Mouse (Mus musculus) inflammation-experienced regulatory T-cells, adult 6 months (primary cell): Measurements from ENCODE around the gene Megf8. TPM values are rescaled to one million over a fixed set of nuclear protein-coding genes. Genes with fewer than 3 reads are reported as not detected.

ENCODE experiments used
- ATAC-seq: one replicate; pipeline ENCODE4 v1.8.0; 2017
- polyA plus RNA-seq, 3 experiments: library from polyadenylated mRNA; unstranded; fragments of 100-300 nt; shearing (Covaris generic); gene quantifications; one replicate each; pipeline ENCODE4 v1.2.1; 2017

Megf8 gene
- polyA plus RNA-seq, 3 experiments from 2014 or later, result 0.13 to 0.31 TPM; not detected in 1

- ATAC-seq, result peak; percentile 16
Measured at GRCm38 (mm10) chr7:25279076-25279860, 37.7 kb upstream of the Megf8 start.

DNA sequence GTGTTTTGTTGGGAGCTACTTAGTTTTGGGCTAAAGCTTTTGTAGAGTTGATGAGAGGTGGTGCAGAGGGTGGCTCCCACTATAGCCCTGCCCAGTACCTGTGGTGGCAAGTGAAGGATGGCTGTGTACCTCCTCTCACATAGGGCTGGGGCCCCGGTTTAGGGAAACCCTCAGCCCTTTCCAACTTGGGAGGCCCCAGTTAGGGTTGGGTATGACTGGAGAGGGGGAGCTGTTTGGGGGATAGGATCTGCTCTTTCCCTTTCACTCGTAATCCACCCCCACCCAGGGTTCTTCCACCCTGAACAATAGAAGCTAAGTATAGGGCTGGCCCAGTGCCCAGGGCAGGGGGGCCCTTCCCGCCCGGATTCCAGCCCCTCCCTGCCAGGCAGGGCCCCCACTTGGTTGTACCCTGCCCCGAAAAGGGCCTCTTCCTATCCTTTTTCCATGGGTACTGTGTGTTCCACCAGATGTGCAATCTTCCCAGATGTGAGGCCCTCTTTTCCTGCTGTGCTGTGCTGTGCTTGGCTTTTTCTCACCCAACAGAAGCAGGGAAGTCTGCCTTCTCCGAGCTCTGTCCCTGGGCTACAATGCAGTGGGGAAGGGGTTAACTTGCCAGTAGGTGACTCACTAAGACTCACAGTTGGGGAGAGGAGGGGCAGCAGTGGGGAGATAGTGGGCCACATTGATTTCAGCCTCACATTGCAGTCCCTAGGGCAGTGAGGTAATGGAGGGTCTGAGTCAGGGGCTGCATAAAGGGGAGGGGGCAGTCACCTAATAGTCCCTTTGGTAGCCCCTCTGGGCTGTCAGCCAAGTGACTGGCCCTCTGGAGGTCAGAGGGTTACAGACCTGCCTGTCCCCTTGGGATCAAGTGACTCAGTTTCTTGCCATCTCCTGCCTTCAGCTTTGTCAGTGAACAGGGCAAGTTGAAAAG, 36.8 kb upstream of the Megf8 start:
- ATAC-seq, result no peak

DNA sequence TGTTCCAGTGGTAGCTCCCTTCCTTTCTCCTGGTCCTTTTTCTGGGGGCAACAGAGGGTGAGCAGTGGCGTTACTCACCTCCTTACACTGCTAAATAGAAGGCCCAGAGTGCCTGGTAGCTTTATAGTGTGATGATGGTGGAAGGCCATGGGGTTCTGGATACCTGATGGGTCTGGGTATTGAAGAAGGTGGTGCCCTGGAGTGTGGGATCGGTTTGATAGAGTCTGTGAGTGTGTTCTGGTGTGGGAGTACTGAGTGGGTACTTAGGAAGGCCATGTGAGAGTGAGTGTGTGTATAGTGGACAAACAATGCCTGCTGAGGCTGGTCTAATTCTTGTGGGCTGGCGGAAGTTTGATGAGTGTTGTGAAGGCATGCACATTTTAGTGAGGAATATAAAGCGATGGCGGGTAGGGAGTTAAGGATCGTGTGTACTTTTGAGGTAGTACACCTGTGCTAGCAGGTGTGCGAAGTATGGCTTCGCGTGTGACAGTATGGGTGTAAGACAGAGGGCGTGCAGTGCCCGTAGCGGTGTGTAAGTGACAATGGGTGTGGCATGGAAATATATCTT, 35.7 kb upstream of the Megf8 start:
- peak; percentile 18 for ATAC-seq

DNA sequence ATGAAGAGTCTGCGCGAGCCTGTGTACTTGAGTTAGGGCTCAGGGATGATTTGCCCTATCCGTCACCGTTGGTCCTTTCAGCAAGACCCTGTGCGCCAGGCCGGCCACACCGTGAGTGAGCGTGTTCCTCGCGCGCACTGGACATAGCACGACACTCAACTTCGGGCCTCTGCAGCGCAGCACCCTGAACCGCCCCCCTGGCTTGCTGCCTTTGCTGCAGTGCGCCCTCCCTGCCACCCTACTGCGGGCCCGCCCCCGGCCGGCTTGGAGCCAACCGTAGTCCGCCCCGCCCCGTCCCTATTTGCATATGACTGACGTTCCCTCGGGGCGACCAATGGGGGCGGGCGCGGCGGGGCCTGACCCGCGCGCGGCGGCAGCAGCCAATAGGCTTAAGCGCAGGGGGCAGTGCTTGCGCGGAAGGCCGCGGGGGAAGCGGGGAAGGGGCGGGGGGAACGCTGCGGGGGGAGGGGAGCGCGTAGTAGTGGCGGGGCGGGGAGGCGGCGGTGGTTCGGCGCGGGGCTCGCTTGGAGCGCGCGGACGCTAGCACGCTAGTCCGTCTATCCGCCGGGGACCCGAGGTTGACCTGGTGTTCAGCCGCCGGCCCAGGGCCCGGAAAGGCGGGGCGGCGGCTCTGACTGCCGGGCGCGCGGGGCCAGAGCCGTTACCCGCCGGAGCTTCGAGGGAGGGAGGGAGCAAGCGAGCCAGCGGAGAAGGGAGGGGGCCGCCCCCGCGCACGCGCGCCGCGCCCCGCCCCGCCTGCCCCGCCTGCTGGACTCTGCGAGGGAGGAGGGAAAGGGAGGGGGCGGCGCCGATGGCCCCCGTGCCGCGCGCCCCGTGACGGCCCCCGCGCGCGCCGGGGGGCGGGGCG, 35.0 kb upstream of the Megf8 start:
- peak; percentile 77 for ATAC-seq

DNA sequence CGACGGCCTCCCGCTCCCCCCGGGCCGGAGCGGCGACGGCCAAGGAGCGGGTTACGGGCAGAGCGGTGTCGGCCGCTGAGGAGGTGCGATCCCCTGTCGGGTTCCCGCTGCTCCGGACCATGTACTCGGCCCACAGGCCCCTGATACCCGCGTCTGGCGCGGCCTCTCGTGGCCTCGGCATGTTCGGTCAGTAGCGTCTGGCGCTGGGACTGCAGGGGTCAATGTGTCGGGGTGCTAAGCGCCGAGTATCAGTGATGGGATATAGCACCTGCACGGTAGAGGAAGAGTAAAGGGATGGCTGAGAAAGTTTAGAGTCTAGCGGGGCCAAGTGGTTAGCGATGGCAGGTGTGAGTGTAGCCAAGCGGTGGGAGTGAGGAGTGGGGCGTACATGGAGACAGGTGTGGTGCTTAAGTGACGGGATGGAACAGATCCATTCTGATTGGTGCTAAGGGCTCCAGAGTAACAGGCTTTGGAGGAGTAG, 34.2 kb upstream of the Megf8 start:
- no peak for ATAC-seq

DNA sequence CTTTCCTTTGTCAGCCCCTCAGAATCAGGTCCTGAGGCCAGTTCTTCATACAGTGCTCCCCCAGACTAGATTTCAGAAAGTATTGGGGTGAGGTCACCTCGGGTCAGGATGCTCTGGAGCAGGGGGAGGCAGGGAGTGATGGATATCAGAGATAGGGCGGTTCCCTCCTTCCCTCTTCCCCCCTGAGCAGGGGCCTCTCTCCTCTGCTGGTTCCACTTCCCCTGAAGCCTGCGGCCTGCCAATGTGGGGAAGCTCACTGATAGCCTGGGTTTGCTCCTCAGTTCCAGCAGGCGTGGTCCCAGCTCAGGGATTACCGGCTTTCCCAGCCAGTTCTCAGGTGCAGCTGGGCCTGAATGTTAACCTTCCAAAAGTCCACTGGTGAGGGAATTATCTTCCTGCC, 33.3 kb upstream of the Megf8 start:
- ATAC-seq, result no peak

DNA sequence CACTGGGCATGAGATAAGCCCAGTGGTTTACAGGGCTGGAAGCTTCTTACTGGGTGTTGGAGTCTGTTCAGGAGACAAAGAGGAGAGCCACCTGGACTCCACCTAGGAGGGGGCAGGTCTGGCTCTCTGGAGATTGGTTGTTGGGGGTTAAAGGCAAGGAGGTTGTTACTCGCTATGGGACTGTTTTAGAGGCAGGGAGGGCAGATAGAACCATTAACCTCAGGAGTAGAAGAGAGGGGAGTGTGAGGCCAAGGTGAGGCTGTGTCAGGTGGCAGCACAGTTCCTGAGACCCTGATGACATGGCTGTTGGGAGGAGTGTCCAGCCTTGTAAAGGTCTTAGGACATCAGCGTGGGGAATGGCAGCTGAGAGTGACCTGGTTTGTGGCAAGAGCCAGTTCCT, 32.8 kb upstream of the Megf8 start:
- ATAC-seq, result no peak

GRCm38 (mm10) chr7:25284766-25285165, 32.2 kb upstream of the Megf8 start:
- ATAC-seq, result no peak

- no peak for ATAC-seq
Measured at GRCm38 (mm10) chr7:25285511-25286238, 31.3 kb upstream of the Megf8 start.

DNA sequence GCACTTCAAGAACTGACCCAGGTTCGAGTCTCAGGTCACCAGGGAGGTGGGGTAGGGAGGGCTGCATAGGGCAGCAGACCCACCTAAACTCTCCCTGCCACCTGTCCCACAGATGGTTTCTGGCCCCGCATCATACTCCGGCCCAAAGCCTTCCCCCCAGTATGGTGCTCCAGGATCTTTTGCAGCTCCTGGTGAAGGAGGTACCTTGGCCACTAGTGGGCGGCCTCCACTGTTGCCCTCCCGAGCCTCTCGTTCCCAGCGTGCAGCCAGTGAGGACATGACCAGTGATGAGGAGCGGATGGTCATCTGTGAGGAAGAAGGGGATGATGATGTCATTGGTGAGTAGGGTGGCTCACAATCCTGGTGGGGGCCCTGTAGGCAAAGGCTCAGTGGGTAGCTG, 30.0 kb upstream of the Megf8 start:
- no peak for ATAC-seq

GRCm38 (mm10) chr7:25288011-25288410, 29.0 kb upstream of the Megf8 start:
- ATAC-seq, result no peak

DNA sequence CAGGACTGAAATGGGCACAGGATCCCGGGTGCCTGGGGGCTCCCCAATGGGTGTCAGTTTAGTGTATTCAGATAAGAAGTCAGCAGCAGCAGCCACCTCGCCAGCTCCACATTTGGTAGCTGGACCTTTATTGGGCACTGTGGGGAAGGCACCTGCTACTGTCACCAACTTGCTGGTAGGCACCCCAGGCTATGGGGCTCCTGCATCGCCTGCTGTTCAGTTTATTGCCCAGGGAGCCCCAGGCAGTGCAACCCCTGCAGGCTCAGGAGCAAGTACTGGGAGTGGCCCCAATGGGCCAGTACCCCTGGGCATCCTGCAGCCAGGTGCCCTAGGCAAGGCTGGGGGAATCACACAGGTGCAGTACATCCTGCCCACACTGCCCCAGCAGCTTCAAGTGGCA, 28.2 kb upstream of the Megf8 start:
- no peak for ATAC-seq

GRCm38 (mm10) chr7:25289925-25290324, 27.0 kb upstream of the Megf8 start:
- ATAC-seq, result no peak

DNA sequence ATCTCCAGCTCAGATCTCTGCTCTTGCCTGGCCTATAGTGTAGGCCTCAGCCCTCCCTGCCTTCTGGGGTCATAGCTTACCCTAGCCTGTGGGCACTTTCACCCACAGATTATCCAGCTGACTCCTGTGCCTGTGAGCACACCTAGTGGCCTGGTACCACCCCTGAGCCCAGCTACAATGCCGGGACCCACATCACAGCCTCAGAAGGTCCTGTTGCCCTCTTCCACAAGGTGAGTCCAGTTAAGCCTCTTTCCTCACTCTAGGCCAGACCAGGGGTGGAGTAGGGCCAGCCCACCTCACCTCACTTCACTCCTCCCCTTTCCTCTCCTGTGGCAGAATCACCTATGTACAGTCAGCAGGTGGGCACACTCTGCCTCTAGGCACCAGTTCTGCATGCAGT, 26.5 kb upstream of the Megf8 start:
- no peak for ATAC-seq

DNA sequence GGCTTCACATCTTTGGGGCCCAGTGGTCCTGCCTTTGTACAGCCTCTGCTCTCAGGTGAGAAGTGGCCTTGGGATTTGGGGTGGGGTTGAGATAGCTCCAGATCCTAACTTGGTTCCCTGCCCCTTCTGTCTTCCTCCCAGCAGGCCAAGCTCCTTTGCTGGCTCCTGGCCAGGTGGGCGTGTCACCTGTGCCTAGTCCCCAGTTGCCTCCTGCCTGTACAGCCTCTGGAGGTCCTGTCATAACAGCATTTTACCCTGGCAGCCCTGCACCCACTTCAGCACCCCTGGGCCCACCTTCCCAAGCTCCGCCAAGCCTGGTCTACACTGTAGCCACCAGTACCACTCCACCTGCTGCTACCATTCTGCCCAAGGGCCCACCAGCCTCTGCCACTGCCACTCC, 26.1 kb upstream of the Megf8 start:
- ATAC-seq, result no peak

DNA sequence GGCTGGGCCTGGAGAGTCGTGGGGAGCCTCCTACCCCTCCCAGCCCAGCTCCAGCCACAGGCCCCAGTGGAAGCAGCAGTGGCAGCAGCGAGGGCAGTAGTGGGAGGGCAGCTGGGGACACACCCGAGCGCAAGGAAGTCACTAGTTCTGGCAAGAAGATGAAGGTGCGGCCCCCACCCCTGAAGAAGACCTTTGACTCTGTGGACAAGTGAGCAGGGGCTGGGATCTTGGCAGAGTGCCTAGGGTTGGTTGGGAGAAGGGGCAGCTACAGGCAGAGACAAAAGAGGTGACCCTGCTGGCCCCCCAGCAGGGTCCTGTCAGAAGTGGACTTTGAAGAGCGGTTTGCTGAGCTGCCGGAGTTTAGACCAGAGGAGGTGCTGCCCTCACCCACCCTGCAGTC, 24.9 kb upstream of the Megf8 start:
- ATAC-seq, result no peak

GRCm38 (mm10) chr7:25293191-25293739, 23.7 kb upstream of the Megf8 start:
- ATAC-seq, result no peak

- no peak for ATAC-seq
Measured at GRCm38 (mm10) chr7:25294495-25294894, 22.5 kb upstream of the Megf8 start.

DNA sequence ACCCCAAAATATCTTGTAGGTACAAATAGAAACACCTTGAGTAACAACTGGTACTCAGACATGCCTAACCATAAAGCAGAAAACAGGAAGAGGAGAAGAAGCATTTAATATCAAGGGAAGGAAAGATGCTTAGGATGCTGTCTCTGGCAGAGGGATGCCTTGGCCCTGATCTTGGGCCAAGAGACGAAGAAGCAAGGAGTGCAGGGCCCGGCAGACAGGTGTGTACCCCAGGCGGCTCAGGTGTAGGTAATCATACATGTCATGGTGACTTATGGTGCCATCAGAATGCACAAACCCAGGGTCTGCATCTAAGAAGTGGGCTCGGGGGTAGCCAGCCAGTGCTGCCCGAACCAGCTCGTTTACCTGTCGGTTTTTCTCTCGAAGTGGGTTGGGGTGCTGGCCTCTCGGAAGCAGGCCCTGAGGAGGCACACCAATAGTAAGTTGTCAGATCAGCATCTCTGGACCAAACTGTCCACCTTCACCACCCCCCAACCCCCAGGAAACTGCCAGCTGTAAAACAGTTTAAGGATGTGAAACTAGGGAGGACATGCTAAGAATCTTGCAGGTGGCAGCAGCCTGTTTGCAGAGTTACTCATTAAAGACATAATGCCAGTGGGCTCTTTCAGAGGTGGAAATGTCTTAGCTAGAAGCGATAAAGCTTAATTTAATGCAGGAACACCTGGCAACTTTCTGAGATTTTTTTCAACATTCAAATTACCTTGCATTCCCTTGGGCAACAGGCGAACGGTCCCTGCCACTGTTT, 21.8 kb upstream of the Megf8 start:
- no peak for ATAC-seq

DNA sequence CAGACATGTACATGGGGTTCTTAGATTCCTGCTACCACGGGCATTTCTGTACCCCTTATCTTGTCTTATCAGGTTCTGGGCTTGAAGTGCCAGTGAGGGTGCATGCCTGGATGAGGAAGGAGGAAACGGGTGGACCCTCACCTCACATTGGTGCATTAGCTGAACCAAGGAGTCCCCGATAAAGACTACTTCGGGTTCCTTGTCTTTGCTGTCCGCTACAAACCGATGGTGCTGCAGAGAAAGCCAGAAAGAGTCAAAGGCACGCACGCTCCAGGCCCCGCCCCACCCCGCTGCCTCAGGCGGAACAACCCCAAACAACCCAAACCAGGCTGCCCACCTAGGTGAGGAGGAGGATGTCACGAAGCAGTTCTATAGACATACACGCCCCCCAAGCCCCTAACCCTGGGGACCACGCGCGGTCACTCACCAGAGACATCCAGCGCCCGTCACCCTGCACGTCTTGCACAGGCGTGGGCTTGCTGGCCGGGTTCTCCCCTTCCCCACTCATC, 20.0 kb upstream of the Megf8 start:
- ATAC-seq, result peak; percentile 60
